Mouse (Mus musculus) forebrain, embryonic 15.5 days (tissue): Measurements from ENCODE around the gene Meiob. TPM values are rescaled to one million over a fixed set of nuclear protein-coding genes. Genes with fewer than 3 reads are reported as not detected.

Experiments used
- ATAC-seq: fragments of 200-750 bp; cut with Nextera tagmentation; replicated peaks from 2 replicates; pipeline ENCODE4 v1.8.0; 2017; ENCODE audit warnings: mild to moderate bottlenecking, moderate TSS enrichment, moderate library complexity
- H3K27ac ChIP-seq: fragments of 300-500 bp; sonication (generic); replicated peaks from 2 replicates; pipeline ENCODE4 v1.5.1; 2015; ENCODE audit warnings: mild to moderate bottlenecking, inconsistent platforms
- H3K27me3 ChIP-seq: fragments of 300-500 bp; sonication (generic); 2 replicates; pipeline ENCODE4 v1.6.1; 2015; ENCODE audit warnings: inconsistent platforms
- H3K36me3 ChIP-seq: fragments of 300-500 bp; sonication (generic); 2 replicates; pipeline ENCODE4 v1.6.1; 2015; ENCODE audit warnings: mild to moderate bottlenecking, inconsistent platforms
- H3K4me1 ChIP-seq: fragments of 300-500 bp; sonication (generic); 2 replicates; pipeline ENCODE4 v1.6.1; 2015; ENCODE audit warnings: inconsistent platforms
- H3K4me2 ChIP-seq: fragments of 300-500 bp; sonication (generic); replicated peaks from 2 replicates; pipeline ENCODE4 v1.6.1; 2015; ENCODE audit warnings: mild to moderate bottlenecking, inconsistent platforms
- H3K4me3 ChIP-seq: fragments of 300-500 bp; sonication (generic); 2 replicates; pipeline ENCODE4 v1.5.1; 2015; ENCODE audit warnings: mild to moderate bottlenecking, inconsistent platforms
- H3K9ac ChIP-seq: fragments of 300-500 bp; sonication (generic); replicated peaks from 2 replicates; pipeline ENCODE4 v1.6.1; 2015; ENCODE audit warnings: mild to moderate bottlenecking, inconsistent platforms
- H3K9me3 ChIP-seq: fragments of 300-500 bp; sonication (generic); 2 replicates; pipeline ENCODE4 v1.6.1; 2016; ENCODE audit warnings: inconsistent platforms
- WGBS: fragments of 180-500 bp; shearing (Covaris S2); methylation state at CpG from one replicate; pipeline ENCODE4 v1.1.7; 2015; ENCODE audit warnings: mixed read lengths; 5-methylcytosine and 5-hydroxymethylcytosine counted together
- polyA plus RNA-seq: library from polyadenylated mRNA; unstranded; fragments of >200 nt; fragmentation: Nextera tagmentation; extraction: Ambion mirVana; gene quantifications from 2 replicates; pipeline ENCODE4 v1.2.1, GENCODE M21; 2015

The Meiob gene
- polyA plus RNA-seq, 1 experiment from 2014 or later = not detected

GRCm38 (mm10) chr17:24840341-24840740 is 36.3 kb downstream of the Meiob start:
- Histone ChIP-seq H3K27ac (no peak overlapping the region), H3K4me2 (no peak overlapping the region), H3K27me3 (peaks cover 5% of the 10 kb centered on the region; the same call in 1 of the 2 replicates), H3K4me1 (no peaks in the 10 kb centered on the region), H3K9ac (no peak overlapping the region), H3K4me3 (no peak overlapping the region), H3K36me3 (no peaks in the 10 kb centered on the region), H3K9me3 (no peaks in the 10 kb centered on the region)
- WGBS = 67% methylated on average over 5 of the region's 5 CpGs
- ATAC-seq = no peak

GRCm38 (mm10) chr17:24841133-24841532 is 37.0 kb downstream of the Meiob start:
- no peak overlapping the region for H3K4me2 ChIP-seq
- H3K27ac ChIP-seq = no peak overlapping the region
- H3K9me3 ChIP-seq = no peaks in the 10 kb centered on the region
- ATAC-seq = no peak
- H3K36me3 ChIP-seq = no peaks in the 10 kb centered on the region
- no peak overlapping the region for H3K9ac ChIP-seq
- no peaks in the 10 kb centered on the region for H3K4me1 ChIP-seq
- WGBS = 51% methylated on average over 4 of the region's 4 CpGs
- no peak overlapping the region for H3K4me3 ChIP-seq
- H3K27me3 ChIP-seq = peaks cover 5% of the 10 kb centered on the region; the same call in 1 of the 2 replicates

- H3K4me3 ChIP-seq = no peak overlapping the region
- ATAC-seq = no peak
- WGBS = 61% methylated on average over 2 of the region's 2 CpGs
- H3K27me3 ChIP-seq = peaks cover 5% of the 10 kb centered on the region; the same call in 1 of the 2 replicates
- no peaks in the 10 kb centered on the region for H3K9me3 ChIP-seq
- H3K36me3 ChIP-seq = no peaks in the 10 kb centered on the region
- H3K9ac ChIP-seq = no peak overlapping the region
- H3K4me1 ChIP-seq = no peaks in the 10 kb centered on the region
- no peak overlapping the region for H3K4me2 ChIP-seq
- H3K27ac ChIP-seq = no peak overlapping the region
These were observed 38.5 kb downstream of the Meiob start for GRCm38 (mm10) chr17:24842631-24843030.

GRCm38 (mm10) chr17:24844525-24844924 is 40.4 kb downstream of the Meiob start:
- no peak overlapping the region for H3K27ac ChIP-seq
- no peak overlapping the region for H3K4me2 ChIP-seq
- H3K9me3 ChIP-seq = no peaks in the 10 kb centered on the region
- H3K4me1 ChIP-seq = peaks cover 14% of the 10 kb centered on the region
- H3K36me3 ChIP-seq = no peaks in the 10 kb centered on the region
- no peak for ATAC-seq
- H3K9ac ChIP-seq = no peak overlapping the region
- H3K27me3 ChIP-seq = peaks cover 5% of the 10 kb centered on the region; the same call in 1 of the 2 replicates
- no peak overlapping the region for H3K4me3 ChIP-seq
- 55% methylated on average over 9 of the region's 9 CpGs for whole genome bisulfite sequencing

- no peaks in the 10 kb centered on the region for H3K27me3 ChIP-seq
- H3K9me3 ChIP-seq = no peaks in the 10 kb centered on the region
- no peaks in the 10 kb centered on the region for H3K36me3 ChIP-seq
- H3K4me2 ChIP-seq = no peak overlapping the region
- no peak for ATAC-seq
- WGBS = 98% methylated on average over 1 of the region's 1 CpGs
- peaks cover 27% of the 10 kb centered on the region for H3K4me1 ChIP-seq
- H3K4me3 ChIP-seq = no peak overlapping the region
- H3K27ac ChIP-seq = no peak overlapping the region
- H3K9ac ChIP-seq = no peak overlapping the region
These were observed 43.3 kb downstream of the Meiob start for GRCm38 (mm10) chr17:24847386-24847785.

- peak overlapping the region; percentile 97; the same call in 1 of the 2 replicates for H3K4me2 ChIP-seq
- H3K4me1 ChIP-seq = peaks cover 27% of the 10 kb centered on the region
- no peak overlapping the region for H3K27ac ChIP-seq
- H3K9me3 ChIP-seq = no peaks in the 10 kb centered on the region
- no peak for ATAC-seq
- 0 out of 2 replicates have a peak overlapping the region, but pooled peaks have one; percentile 2 for H3K4me3 ChIP-seq
- no peaks in the 10 kb centered on the region for H3K27me3 ChIP-seq
- peaks cover 3% of the 10 kb centered on the region for H3K36me3 ChIP-seq
- H3K9ac ChIP-seq = no peak overlapping the region
These were observed 44.5 kb downstream of the Meiob start for GRCm38 (mm10) chr17:24848600-24849031.

- WGBS = under 1% methylated on average over 21 of the region's 21 CpGs
- no peak for ATAC-seq
These were observed 45.6 kb downstream of the Meiob start for GRCm38 (mm10) chr17:24849733-24850064.

GRCm38 (mm10) chr17:24850065-24850772 is 46.1 kb downstream of the Meiob start, which contains the start of gene Fahd1:
TSS of gene Fahd1 (minus strand) at chr17:24850364.
- peak; percentile 100 for ATAC-seq
- H3K27me3 ChIP-seq = no peaks in the 10 kb centered on the region
- under 1% methylated on average over 58 of the region's 58 CpGs for whole genome bisulfite sequencing
- H3K4me2 ChIP-seq = peak within 1 kb of the TSS; percentile 97
- H3K4me3 ChIP-seq = peak within 1 kb of the TSS; percentile 80
- peaks cover 27% of the 10 kb centered on the region for H3K4me1 ChIP-seq
- peaks cover 11% of the 10 kb centered on the region for H3K36me3 ChIP-seq
- H3K9ac ChIP-seq = peak within 1 kb of the TSS; percentile 81
- peak within 1 kb of the TSS; percentile 94 for H3K27ac ChIP-seq
- no peaks in the 10 kb centered on the region for H3K9me3 ChIP-seq

More at GRCm38 (mm10) chr17:24849733-24850064, 45.6 kb downstream of the Meiob start:
- H3K4me1 ChIP-seq = peaks cover 27% of the 10 kb centered on the region
- peak overlapping the region; percentile 94 for H3K27ac ChIP-seq
- H3K36me3 ChIP-seq = peaks cover 11% of the 10 kb centered on the region
- H3K9ac ChIP-seq = peak overlapping the region; percentile 81
- H3K27me3 ChIP-seq = no peaks in the 10 kb centered on the region
- H3K9me3 ChIP-seq = no peaks in the 10 kb centered on the region
- H3K4me2 ChIP-seq = peak overlapping the region; percentile 97
- H3K4me3 ChIP-seq = peak overlapping the region; percentile 80

- Histone ChIP-seq H3K4me2 (peak overlapping the region; percentile 97), H3K9me3 (no peaks in the 10 kb centered on the region), H3K36me3 (peaks cover 11% of the 10 kb centered on the region), H3K4me1 (peaks cover 27% of the 10 kb centered on the region), H3K27me3 (no peaks in the 10 kb centered on the region), H3K9ac (peak overlapping the region; percentile 75), H3K27ac (peak overlapping the region; percentile 62), H3K4me3 (peak overlapping the region; percentile 80)
- under 1% methylated on average over 20 of the region's 20 CpGs for whole genome bisulfite sequencing
- no peak for ATAC-seq
These were observed 46.7 kb downstream of the Meiob start for GRCm38 (mm10) chr17:24850773-24851127.

GRCm38 (mm10) chr17:24851381-24852125 is 47.5 kb downstream of the Meiob start:
- H3K27ac ChIP-seq = no peak overlapping the region
- H3K4me3 ChIP-seq = peak overlapping the region; percentile 80
- H3K4me2 ChIP-seq = peak overlapping the region; percentile 97
- no peak for ATAC-seq
- H3K27me3 ChIP-seq = no peaks in the 10 kb centered on the region
- no peaks in the 10 kb centered on the region for H3K9me3 ChIP-seq
- H3K4me1 ChIP-seq = peaks cover 27% of the 10 kb centered on the region
- peaks cover 11% of the 10 kb centered on the region for H3K36me3 ChIP-seq
- H3K9ac ChIP-seq = peak overlapping the region; percentile 75; the same call in 1 of the 2 replicates
- 79% methylated on average over 10 of the region's 10 CpGs for WGBS

GRCm38 (mm10) chr17:24855838-24856464 is 51.9 kb downstream of the Meiob start:
- H3K4me1 ChIP-seq = peaks cover 8% of the 10 kb centered on the region
- WGBS = 87% methylated on average over 3 of the region's 3 CpGs
- no peak overlapping the region for H3K9ac ChIP-seq
- no peak overlapping the region for H3K4me3 ChIP-seq
- no peaks in the 10 kb centered on the region for H3K9me3 ChIP-seq
- ATAC-seq = no peak
- peaks cover 11% of the 10 kb centered on the region for H3K36me3 ChIP-seq
- no peak overlapping the region for H3K27ac ChIP-seq
- no peak overlapping the region for H3K4me2 ChIP-seq
- no peaks in the 10 kb centered on the region for H3K27me3 ChIP-seq

- Histone ChIP-seq H3K4me1 (0 out of 2 replicates have a peak, but pooled peaks cover 2% of the 10 kb centered on the region), H3K9me3 (no peaks in the 10 kb centered on the region), H3K4me3 (no peak overlapping the region), H3K27ac (no peak overlapping the region), H3K36me3 (peaks cover 15% of the 10 kb centered on the region), H3K9ac (no peak overlapping the region), H3K27me3 (no peaks in the 10 kb centered on the region), H3K4me2 (no peak overlapping the region)
- ATAC-seq = no peak
- WGBS = 90% methylated on average over 13 of the region's 13 CpGs
These were observed 52.5 kb downstream of the Meiob start for GRCm38 (mm10) chr17:24856589-24856988.
